Mouse (Mus musculus): ENCODE data around the gene Pacsin2.

The Pacsin2 gene

DNA sequence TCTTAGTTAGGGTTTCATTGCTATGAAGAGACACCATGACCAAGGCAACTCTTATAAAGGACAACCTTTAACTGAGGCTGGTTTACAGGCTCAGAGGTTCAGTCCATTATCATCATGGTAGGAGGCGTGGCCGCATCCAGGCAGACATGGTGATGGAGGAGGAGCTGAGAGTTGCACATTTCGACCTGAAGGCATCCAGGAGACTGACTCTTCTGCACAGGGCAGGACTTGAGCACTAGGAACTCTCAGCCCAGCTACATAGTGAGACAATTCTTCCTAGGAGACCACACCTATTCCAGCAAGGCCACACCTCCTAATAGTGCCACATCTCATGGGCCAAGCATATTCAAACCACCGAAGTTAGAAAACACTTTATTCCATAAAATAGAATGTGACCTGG is 15.4 kb upstream of the Pacsin2 start:
- WGBS = 94% methylated on average over 4 of the region's 4 CpGs

DNA sequence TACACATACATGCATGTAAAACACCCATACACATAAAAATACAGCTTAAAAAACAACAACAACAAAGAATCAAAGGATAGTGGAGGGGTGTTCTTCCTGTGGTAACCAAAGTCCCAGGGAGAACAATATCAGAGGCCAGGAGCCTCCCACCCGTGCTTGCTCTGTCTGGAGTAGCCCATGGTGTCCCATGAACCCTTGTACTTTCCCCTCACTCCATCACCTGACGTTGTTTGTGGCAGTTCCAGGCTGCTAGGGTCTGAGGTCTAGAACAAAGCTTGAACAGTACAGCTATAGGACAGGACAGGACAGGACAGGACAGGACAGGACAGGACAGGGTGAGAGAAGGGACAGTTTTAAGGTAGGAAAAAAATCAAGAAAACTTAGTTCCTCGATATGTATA is 13.7 kb upstream of the Pacsin2 start:
- 79% methylated on average over 3 of the region's 3 CpGs for WGBS

DNA sequence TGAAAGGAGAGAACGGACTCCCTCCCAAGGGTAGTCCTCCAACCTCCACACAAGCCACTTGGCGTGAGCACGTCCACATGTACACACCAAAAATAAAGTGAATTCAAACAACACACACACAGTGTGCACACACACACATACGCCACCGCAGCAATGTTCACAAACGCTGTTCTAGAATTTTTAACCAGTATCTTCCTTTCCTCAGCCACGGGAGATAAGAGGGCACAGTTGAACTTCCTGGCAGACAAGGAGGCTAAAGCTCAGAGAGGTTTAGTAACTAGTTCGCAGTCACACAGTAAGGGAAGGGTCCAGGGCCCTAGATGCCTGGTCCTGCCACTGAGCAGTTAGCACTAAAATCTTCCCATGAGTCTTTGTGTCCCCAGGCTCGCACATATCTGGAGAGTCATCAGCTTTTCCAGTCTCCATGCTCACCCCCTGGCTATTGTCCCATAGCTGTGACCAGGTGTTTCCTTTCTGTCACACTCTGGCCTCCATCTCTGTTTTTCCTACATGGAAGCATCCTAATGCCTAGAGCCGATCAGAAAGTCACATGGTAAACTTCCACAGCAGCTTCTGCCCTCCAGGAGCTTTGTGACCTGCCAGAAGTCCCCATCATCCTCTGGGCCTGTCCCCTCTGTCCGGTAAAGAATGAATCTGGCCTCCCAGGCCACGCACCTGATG is 12.3 kb upstream of the Pacsin2 start:
- 90% methylated on average over 12 of the region's 12 CpGs for WGBS

DNA sequence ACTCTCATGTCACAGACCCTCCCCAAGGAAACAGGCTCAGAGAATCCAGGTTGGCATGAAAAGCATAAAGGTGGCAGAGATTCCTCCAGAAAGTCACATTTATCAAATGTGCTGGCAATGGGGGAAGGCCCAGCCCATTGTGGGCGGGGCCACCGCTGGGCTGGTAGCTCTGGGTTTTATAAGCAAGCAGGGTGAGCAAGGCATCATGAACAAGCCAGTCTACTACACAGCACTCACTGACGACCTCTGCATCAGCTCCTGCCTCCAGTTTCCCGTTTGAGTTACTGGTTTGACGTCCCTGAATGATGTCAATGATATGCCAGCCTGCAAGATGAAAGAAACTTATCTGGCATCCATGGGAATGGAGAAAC is 10.0 kb upstream of the Pacsin2 start:
- 56% methylated on average over 5 of the region's 5 CpGs for WGBS

DNA sequence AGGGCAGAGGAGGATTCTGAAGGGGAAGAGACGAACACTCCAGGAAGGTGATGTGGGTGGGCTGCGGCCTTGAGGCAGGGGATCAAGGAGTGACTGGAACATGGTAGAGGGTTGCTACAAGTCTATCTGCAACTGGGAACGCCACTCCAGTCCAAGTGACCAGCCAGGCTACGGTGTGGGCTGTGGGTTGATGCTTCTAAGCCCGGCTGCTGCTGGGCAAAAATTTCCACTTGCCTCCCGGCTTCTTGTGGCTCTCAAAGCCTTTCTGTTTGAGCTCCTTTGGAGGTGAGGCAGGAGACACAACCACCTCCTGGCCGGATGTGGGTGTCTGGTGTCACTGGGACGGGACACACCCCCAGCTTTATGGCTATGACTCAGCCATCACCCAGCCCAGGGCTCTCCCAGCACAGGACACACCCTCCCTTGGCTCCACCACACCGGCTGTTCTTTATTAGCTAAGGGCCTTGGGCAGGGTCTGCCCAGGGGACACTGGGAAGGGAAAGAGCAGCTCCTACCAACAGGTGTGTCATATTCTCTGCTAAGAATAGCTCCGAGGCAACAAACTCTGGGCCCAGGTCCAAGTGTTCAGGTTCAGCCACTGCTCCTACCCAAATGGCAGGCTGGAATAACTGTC is 9.5 kb upstream of the Pacsin2 start:
- 76% methylated on average over 10 of the region's 10 CpGs for WGBS

DNA sequence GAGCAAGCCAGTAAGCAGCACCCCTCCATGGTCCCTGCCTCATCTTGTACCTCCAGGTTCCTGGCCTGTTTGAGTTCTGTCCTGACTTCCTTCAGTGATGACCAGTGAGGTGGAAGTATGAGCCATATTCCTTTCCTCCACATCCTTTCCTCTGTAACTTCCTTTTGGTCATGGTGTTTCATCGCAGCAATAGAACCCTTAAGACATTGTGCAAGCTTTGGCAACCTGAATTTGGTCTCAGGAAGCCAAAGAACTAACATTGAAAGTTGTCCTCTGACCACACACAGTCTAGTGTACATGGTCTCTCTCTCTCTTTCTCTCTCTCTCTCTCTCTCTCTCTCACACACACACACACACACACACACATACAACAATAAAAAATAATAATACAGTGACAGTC is 8.8 kb upstream of the Pacsin2 start:
- 84% methylated on average over 1 of the region's 1 CpGs for WGBS

DNA sequence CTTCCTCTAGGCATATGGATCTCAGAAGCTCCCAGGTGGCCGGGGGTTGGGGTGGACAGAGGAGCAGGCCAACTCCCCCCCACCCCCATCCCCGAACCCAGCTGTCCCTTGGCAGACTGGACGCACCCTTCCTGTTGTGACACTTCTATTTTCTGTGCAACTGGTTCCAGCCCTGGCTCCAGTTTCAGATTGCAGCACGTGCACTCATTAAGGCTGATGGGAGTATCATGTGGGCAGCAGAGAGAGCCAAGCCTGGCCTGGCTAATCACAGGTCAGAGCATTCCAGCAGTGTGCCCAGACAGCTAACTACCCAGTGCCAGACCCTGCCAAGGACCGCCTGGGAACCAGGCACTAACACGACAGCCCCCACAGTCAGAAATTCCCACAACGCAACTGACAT is 7.1 kb upstream of the Pacsin2 start:
- WGBS = 63% methylated on average over 6 of the region's 7 CpGs

DNA sequence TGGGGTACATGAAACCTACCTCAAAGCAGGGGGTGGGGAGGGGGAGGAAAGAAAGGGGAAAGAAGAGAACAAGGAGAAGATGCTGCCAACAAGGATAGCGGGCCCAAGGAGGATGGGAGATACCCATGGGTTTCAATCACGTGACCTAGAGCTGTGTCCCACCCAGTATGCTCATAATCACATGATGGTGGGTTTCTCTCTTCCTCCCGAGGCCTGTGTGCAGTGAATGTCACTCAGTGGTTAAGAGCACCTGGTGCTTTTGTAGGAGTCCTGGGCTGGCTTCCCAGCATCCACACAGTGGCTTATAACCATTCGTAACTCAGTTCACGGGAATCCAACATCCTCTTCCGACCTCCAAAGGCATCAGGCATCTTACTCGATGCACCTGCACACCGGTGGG is 6.0 kb upstream of the Pacsin2 start:
- 88% methylated on average over 8 of the region's 8 CpGs for WGBS

DNA sequence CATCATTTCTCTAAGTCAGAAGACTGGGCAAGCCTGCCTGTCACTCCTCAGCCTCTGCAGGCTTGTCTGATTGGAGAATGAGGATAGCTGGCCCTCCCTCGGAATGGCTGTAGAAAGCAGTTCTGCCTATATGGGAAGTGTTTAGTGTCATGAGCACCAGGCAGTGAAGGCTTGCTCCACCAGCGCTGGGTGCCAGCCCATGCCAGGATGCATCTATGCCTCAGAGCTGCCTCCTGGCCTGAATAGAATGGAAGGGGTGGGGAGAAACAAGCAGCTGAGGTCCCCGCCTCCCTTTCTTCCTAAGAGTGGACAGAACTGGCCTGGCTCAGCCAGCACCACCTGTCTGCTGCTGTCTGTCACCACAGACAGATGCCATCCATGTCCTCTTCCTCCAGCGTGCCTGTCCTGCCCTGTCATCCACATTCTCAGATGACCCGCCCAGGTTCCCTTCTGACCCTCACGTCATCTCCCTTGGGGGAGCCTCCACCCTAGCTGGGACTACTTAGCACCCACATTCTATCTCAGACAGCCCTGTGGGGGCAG is 4.9 kb upstream of the Pacsin2 start:
- WGBS = 75% methylated on average over 6 of the region's 6 CpGs

DNA sequence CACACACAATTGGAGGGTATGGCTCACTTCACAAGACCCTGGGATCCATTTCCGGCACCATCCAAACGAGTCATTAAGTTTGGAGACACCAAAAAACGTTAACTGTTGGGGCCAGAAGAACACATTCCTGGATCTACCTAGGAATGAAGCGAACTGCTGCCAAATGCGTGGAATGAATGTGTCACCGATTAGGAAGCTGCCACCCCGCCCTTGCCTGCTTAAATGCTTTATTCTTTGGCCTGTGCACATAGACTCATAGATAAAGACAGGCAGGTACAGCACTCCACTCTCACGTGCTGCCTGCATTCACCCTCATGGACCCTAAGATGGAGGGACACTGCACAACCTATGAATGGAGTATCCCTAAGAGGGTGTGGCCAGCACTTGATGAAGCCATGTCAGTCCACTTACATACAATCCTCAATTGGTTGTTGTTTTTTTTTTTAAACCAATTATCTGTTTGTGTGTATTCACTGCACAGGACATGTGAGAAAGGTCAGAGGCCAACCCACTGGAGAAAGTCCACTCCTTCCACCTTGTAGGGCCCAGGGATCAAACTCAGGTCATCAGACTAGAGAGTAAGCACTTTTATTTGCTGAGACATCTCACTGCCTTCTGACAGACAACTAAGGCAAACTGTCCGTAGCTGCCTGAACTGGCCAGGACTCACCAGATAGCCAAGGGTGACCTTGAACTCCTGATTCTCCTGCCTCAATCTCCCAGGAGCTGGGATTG is 3.0 kb upstream of the Pacsin2 start:
- 84% methylated on average over 9 of the region's 9 CpGs for WGBS

DNA sequence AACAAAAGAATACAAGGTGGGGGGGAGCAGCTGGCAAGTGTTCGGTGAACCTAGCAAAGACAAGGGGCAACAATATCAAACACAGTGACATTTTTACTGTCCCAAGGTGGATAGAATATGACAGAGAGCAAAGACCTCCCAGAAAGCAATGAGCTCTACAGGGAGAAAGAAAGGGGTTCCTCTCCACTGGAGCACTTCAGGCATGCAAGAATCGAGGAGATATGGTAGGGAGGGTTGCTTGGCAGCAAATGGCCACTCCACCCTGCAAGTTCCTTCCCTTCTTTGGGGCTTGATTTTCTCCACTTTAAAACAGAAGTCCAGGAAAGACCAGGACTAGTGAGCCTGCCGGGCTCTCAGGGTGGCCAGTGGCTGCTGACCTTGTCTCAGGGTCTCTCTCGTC is 1.9 kb upstream of the Pacsin2 start:
- WGBS = 79% methylated on average over 4 of the region's 4 CpGs

DNA sequence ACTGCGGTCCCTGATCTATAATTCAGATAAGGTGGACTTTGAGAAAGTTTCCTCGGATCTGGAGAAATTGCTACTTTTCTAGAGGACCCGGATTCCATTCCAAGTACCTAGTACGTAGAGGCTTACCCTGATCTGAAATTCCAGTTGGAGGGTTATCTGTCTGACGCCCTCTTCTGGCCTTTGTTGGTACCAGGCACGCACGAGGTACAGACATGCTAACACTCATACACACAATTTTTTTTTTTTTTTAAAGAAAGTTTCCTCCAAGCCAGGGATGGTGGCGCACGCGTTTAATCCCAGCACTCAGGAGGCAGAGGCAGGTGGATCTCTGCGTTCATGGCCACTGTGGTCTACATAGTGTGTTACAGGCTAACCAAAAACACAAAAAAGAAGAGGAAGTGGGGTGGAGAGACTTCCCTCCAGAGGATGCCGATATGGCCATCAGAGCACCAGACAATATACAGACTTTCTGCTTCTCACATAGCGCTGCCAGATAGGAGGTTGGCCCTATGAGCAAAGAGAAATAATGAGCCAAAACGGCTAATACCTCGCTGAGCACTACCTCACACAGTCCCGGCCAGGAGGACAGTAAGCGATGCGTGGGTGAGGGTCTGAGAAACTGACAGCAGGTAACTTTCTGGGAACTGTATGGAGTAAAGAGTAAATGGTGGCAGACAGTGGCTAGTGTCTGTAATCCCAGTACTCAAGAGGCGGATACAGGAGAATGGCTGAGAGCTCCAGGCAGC is 672 bp upstream of the Pacsin2 start:
- WGBS = 74% methylated on average over 19 of the region's 19 CpGs

DNA sequence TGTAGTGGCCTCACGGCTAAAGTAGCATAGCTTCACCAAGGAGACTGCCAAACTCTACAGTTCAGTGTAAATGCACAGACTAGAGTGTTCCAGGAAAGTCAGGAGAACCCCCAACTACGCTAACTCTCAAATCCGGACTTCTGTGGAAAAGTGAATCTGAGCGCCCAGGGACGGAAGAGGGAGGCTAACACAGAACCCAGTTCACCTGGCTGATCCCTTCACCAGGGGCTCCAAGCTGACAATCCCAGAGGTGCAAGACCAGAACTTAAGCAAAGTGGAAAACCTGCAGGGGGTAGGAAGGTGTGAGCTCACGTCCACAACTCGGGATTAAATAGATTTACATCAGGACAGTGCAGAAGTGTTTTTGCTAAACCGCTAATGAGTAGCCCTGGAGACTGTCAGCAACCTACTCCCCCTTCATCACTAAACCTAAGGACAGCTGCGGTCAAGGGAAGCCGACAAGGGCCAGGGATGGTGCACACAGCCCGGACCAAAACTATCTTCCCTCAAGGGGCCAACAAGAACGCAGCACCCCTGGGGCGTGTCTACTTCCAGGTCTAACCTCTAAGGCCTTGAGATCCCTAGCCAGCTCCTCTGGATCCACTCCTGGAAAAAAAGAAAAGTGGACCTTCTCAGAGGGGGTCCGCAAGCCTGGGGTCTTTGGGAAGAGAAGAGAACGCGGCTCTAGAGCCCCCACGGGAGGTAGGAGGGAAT is 880 bp downstream of the Pacsin2 start:
- 19% methylated on average over 17 of the region's 17 CpGs for WGBS

DNA sequence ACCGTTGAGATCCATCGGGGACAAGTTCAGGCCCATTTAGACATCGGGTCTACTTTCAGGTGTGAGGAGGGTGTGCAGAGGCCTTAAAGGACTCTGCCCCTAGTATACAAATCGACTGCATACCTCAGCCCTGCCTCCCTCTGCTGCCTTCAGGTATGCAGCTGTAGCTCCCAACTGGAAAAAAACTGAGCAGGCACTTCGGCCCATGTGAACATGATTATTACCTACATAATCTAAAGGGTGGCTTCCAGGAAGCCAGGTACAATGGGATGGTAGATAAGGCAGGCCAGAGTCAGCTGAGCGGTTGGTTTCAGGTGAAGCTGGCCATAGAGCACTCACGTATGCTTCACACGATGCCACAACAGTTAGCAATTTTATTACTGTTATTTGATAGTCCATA is 2.1 kb downstream of the Pacsin2 start:
- WGBS = 96% methylated on average over 8 of the region's 8 CpGs

DNA sequence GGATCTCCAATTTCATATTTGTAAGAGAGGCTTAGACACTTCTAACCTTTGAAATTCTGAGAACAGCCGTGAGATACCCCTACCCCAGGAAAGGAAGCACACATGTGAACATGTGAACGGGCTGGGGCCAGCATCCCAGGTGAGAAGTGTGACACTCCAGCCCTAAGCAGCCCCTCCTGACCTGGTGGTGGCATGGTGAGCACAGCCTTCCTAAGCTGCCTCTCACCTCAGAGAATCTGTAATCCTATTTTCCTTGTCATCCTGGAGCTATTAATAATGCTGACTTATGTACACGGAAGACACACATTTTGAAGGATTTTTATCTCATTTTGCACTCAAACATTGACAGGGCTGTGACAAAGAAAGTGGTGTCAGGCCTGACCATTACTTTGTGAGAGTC is 3.5 kb downstream of the Pacsin2 start:
- WGBS = 86% methylated on average over 3 of the region's 3 CpGs

DNA sequence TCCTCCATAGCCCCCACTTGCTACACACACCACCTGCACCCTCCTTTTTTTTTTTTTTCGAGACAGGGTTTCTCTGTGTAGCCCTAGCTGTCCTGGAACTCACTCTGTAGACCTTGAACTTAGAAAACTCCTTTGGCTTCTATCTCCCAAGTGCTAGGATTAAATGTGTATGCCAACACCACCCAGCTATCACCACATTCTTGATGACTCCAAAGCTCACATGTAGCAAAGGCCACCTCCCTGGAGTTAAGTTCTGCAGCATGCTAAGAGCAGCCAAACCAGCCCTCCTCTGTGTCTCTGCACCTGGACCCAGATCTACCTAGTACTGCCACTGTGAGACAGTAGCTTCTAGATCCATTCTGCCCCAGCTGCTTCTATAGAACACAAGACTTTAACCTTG is 6.9 kb downstream of the Pacsin2 start:
- 95% methylated on average over 1 of the region's 1 CpGs for WGBS

DNA sequence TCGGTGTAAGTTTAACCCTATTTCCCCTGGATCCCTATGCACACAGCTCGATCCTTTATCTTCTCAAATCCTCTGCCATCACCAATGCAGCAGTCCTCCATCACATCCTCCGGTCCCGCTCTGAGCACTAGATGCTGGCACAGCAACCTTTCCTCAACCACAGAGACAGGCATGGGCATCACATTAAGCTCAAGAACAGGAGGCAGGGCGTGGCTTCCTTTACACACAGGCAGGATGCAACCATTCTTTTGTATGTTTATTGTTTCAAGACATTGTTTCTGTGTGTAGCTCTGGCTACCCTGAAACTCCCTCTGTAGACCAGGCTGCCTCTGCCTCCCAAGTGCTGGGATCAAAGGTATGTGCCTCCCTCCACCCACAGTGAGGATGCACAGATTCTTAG is 8.8 kb downstream of the Pacsin2 start:
- 83% methylated on average over 5 of the region's 5 CpGs for WGBS

DNA sequence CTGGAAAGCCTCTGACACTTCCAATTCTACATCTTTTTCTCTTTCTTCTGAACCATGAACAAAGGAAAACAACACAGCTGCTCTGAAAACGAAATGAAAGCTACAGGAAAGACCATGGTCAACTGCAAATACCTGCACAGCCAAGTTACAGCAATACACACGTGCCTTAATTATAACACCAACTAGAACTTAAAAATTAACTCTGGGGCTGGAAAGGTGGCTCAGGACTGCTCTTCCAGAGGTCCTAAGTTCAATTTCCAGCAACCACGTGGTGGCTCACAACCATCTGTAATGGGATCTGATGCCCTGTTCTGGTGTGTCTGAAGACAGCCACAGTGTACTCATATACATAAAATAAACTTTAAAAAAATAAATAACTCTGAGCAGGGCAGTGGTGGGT is 9.4 kb downstream of the Pacsin2 start:
- 83% methylated on average over 3 of the region's 3 CpGs for WGBS

DNA sequence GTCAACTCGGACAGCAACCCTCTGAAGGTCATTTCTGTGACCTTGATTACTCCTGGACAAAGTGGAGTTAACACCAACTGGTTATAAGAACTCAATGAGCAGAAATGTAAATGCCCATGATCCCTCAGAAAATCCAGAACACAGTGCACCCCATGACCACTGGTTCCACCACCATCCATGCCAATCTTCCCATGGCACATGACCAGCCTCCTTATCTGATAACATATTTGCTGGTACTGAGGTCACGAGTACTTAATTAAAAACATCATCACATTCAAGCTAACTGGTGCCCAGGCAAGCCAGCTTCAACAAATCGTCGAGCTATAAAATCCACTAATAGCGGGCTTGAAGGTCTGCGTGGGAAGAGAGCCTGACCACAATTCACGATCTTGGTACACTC is 10.0 kb downstream of the Pacsin2 start:
- 89% methylated on average over 7 of the region's 7 CpGs for WGBS

DNA sequence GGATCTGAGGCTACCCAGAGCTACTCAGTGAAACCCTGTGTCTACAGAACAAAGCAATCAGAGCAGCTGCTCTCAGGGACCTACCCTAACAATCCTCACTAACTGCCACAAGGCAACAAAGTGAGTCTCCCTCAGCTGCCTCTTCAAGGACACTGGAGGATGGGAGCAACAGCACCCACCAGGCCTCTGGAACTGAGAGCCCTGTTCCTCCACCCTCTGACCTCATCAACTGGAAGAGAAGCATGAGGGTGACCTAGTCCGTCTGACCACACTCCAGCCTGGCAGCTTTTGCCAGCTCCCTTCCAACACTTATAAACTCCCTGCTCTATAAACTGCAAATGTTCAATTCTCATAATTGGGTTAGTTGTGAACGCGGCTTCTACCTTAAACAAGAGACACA is 10.5 kb downstream of the Pacsin2 start:
- 76% methylated on average over 3 of the region's 3 CpGs for WGBS

DNA sequence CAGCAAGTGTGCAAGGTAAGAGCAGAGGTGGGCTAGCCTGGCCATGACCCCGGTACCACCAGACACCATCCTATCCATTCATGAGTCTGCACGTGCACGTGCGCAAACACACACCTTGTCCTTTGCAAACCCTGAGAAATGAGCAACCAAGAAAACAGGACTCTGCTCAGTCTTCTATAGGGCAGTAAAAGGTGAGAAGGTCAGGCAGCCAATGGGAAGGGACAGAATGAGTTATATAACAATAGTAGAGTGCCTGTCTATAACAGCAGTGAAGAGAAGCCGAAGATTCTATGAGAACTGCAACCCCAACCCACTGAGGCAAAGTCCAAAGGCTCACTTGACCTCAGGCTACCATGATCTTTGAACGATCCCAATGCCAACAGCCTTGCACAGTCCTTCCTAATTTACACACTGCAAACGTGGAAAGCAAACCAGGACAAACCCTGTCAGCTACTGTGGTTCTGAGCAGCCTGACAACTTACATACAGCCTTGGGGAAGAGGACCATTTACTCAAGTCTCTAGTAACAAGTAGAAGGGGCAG is 12.1 kb downstream of the Pacsin2 start:
- WGBS = 90% methylated on average over 7 of the region's 7 CpGs
